Mouse (Mus musculus) kidney, embryonic 15.5 days (tissue): ENCODE measurements around the gene Clec3b. TPM values are rescaled to one million over a fixed set of nuclear protein-coding genes. Genes with fewer than 3 reads are reported as not detected.
A peak's percentile ranks its signal among the peaks of the same experiment; 100 is the strongest.

Source experiments
- ATAC-seq: fragments of 200-750 bp; cut with Nextera tagmentation; replicated peaks from 2 replicates; pipeline ENCODE4 v1.8.0; 2017; ENCODE audit warnings: moderate TSS enrichment; ENCODE audit not compliant: low FRiP score
- H3K27ac ChIP-seq: fragments of 300-500 bp; sonication (generic); 2 replicates; pipeline ENCODE4 v1.5.1; 2015; ENCODE audit warnings: mild to moderate bottlenecking, inconsistent platforms
- H3K27me3 ChIP-seq: fragments of 300-500 bp; sonication (generic); 2 replicates; pipeline ENCODE4 v1.6.1; 2015; ENCODE audit warnings: inconsistent platforms
- H3K36me3 ChIP-seq: fragments of 300-500 bp; sonication (generic); 2 replicates; pipeline ENCODE4 v1.6.1; 2015; ENCODE audit warnings: inconsistent platforms
- H3K4me1 ChIP-seq: fragments of 300-500 bp; sonication (generic); 2 replicates; pipeline ENCODE4 v1.6.1; 2015; ENCODE audit warnings: inconsistent platforms
- H3K4me2 ChIP-seq: fragments of 300-500 bp; sonication (generic); 2 replicates; pipeline ENCODE4 v1.6.1; 2015; ENCODE audit warnings: moderate library complexity, mild to moderate bottlenecking, inconsistent platforms
- H3K4me3 ChIP-seq: fragments of 300-500 bp; sonication (generic); replicated peaks from 2 replicates; pipeline ENCODE4 v1.5.1; 2015; ENCODE audit warnings: mild to moderate bottlenecking, inconsistent platforms
- H3K9ac ChIP-seq: fragments of 300-500 bp; sonication (generic); 2 replicates; pipeline ENCODE4 v1.6.1; 2015; ENCODE audit warnings: mild to moderate bottlenecking, inconsistent platforms
- H3K9me3 ChIP-seq: fragments of 300-500 bp; sonication (generic); replicated peaks from 2 replicates; pipeline ENCODE4 v1.6.1; 2016; ENCODE audit warnings: inconsistent platforms
- WGBS: fragments of 180-500 bp; shearing (Covaris S2); methylation state at CpG from one replicate; pipeline ENCODE4 v1.1.7; 2015; ENCODE audit warnings: mixed read lengths; 5-methylcytosine and 5-hydroxymethylcytosine counted together
- polyA plus RNA-seq: library from polyadenylated mRNA; unstranded; fragments of >200 nt; fragmentation: Nextera tagmentation; extraction: Ambion mirVana; gene quantifications from 2 replicates; pipeline ENCODE4 v1.2.1, GENCODE M21; 2015

Clec3b gene
- polyA plus RNA-seq, 1 experiment from 2014 or later: 1.6 TPM

DNA sequence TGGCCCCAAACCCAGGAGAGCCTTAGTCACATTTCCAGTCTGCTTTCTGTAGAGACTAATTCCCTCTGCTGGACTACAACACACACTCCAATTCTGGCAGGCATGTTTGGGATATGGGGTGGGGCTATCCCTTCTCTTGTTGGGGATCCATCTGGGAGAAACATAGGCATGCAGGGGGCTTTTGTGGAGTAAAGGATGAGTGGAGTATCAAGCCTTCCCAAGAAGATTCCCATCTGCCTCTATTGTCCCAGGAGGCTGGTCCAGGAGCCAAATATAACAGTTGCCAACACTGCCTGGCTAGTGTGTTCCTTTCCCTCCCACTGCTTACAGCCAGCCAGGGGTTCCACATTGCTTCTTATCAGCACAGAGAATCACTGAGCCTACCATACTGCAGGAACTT is 7.0 kb downstream of the Clec3b start:
- Histone ChIP-seq H3K4me3 (no peak overlapping the region), H3K27ac (no peak overlapping the region), H3K4me1 (peaks cover 9% of the 10 kb centered on the region; the same call in 1 of the 2 replicates), H3K36me3 (no peaks in the 10 kb centered on the region), H3K27me3 (no peaks in the 10 kb centered on the region), H3K9me3 (no peaks in the 10 kb centered on the region), H3K9ac (no peak overlapping the region), H3K4me2 (no peak overlapping the region)
- ATAC-seq: no peak

GRCm38 (mm10) chr9:123158125-123158836 is 7.5 kb downstream of the Clec3b start:
- Histone ChIP-seq H3K4me1 (peaks cover 9% of the 10 kb centered on the region; the same call in 1 of the 2 replicates), H3K36me3 (no peaks in the 10 kb centered on the region), H3K27me3 (no peaks in the 10 kb centered on the region), H3K4me2 (no peak overlapping the region), H3K9me3 (no peaks in the 10 kb centered on the region), H3K27ac (no peak overlapping the region), H3K9ac (no peak overlapping the region), H3K4me3 (no peak overlapping the region)
- 50% methylated on average over 8 of the region's 8 CpGs for WGBS
- ATAC-seq: no peak

GRCm38 (mm10) chr9:123159330-123159729 is 8.6 kb downstream of the Clec3b start:
- no peak; the same call in 1 of the 2 replicates for ATAC-seq
- Histone ChIP-seq H3K36me3 (no peaks in the 10 kb centered on the region), H3K9me3 (no peaks in the 10 kb centered on the region), H3K27ac (no peak overlapping the region), H3K27me3 (no peaks in the 10 kb centered on the region), H3K9ac (no peak overlapping the region), H3K4me3 (no peak overlapping the region), H3K4me2 (no peak overlapping the region), H3K4me1 (peaks cover 9% of the 10 kb centered on the region; the same call in 1 of the 2 replicates)
- WGBS: 61% methylated on average over 7 of the region's 7 CpGs

DNA sequence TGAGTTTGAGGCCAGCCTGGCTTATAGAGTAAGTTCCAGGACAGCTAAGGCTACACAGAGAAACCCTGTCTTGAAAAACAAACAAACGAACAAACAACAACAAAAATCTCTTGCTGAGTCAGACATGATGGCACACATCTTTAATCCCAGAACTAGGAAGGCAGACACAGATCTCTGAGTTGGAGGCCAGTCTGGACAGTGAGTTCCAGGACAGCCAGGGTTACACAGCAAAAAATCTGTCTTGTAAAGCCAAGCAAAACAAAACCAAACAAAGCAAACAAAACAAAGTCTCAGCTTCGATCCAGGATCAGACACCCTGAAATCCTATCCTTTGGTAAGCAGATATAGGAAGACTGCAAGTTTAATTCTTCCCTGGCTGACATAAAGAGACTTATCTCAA is 11.0 kb downstream of the Clec3b start:
- ATAC-seq: no peak
- WGBS: 47% methylated on average over 2 of the region's 2 CpGs
- Histone ChIP-seq H3K4me3 (no peak overlapping the region), H3K4me2 (no peak overlapping the region), H3K9ac (no peak overlapping the region), H3K4me1 (peaks cover 6% of the 10 kb centered on the region; the same call in 1 of the 2 replicates), H3K36me3 (no peaks in the 10 kb centered on the region), H3K9me3 (no peaks in the 10 kb centered on the region), H3K27me3 (no peaks in the 10 kb centered on the region), H3K27ac (no peak overlapping the region)

GRCm38 (mm10) chr9:123162985-123163694 is 12.4 kb downstream of the Clec3b start:
- Histone ChIP-seq H3K36me3 (no peaks in the 10 kb centered on the region), H3K27me3 (no peaks in the 10 kb centered on the region), H3K27ac (no peak overlapping the region), H3K9ac (no peak overlapping the region), H3K4me3 (no peak overlapping the region), H3K4me1 (0 out of 2 replicates have a peak, but pooled peaks cover 5% of the 10 kb centered on the region), H3K4me2 (no peak overlapping the region), H3K9me3 (no peaks in the 10 kb centered on the region)
- 80% methylated on average over 4 of the region's 4 CpGs for WGBS
- ATAC-seq: no peak

DNA sequence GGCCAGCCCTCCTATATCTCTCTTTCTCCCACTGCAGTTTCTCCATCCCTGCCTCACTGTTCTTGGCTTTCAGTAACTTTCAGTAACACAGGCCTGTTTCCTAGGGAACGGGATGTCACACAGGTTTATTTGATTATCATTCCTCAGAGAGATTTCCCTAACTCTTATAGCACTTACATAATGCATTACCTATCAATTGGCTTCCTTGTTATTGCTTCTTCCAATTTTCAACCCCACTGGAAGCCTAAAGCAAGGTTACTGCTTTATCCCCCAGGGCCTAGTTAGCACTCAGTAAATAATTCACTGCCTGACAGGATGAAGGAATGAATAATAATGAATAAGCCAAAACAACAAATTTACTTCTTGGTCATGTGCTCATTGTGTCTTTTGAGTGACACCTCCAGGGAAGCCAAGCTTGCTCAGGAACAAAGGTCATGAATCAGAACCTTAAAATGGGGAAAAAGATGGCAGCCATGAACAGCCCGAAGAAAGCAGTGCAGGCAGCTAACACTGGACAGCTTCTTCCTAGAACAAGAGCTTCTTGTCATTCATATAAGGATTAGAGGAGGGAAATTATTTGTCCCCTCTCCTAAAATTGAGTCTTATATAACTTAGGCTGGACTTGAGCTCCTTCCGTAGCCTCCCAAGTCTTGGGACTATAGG is 15.2 kb downstream of the Clec3b start:
- Histone ChIP-seq H3K27ac (no peak overlapping the region), H3K9me3 (no peaks in the 10 kb centered on the region), H3K4me1 (0 out of 2 replicates have a peak, but pooled peaks cover 5% of the 10 kb centered on the region), H3K36me3 (no peaks in the 10 kb centered on the region), H3K27me3 (no peaks in the 10 kb centered on the region), H3K4me3 (no peak overlapping the region), H3K9ac (no peak overlapping the region), H3K4me2 (no peak overlapping the region)
- ATAC-seq: no peak
- 75% methylated on average over 3 of the region's 3 CpGs for WGBS

GRCm38 (mm10) chr9:123173760-123174159 is 23.0 kb downstream of the Clec3b start:
- ATAC-seq: no peak
- Histone ChIP-seq H3K36me3 (0 out of 2 replicates have a peak, but pooled peaks cover 4% of the 10 kb centered on the region), H3K9ac (no peak overlapping the region), H3K4me2 (no peak overlapping the region), H3K4me1 (no peaks in the 10 kb centered on the region), H3K9me3 (no peaks in the 10 kb centered on the region), H3K27me3 (no peaks in the 10 kb centered on the region), H3K27ac (no peak overlapping the region), H3K4me3 (no peak overlapping the region)
- WGBS: 93% methylated on average over 6 of the region's 6 CpGs

DNA sequence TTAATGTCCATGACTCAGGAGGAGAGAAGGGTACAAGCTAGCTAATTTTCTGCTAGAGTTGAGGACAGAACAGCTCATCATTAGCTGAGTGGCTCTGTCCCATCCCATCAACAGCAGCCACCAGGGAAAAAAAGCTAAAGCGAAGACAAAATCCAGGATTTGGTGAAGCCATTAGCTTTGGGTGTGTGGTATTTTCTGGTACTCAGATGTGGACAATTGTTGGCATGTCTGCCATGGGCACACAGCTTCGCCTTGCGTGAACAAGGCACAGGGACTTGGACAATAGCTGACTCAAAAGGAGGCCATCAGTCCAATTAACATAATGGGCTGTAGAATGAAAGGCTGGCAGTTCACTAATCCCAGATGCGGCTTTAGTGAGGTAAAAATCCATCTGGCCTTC is 23.6 kb downstream of the Clec3b start:
- Histone ChIP-seq H3K4me2 (no peak overlapping the region), H3K36me3 (0 out of 2 replicates have a peak, but pooled peaks cover 4% of the 10 kb centered on the region), H3K4me1 (no peaks in the 10 kb centered on the region), H3K9me3 (no peaks in the 10 kb centered on the region), H3K27ac (no peak overlapping the region), H3K4me3 (no peak overlapping the region), H3K9ac (no peak overlapping the region), H3K27me3 (no peaks in the 10 kb centered on the region)
- 88% methylated on average over 4 of the region's 4 CpGs for WGBS
- ATAC-seq: no peak

GRCm38 (mm10) chr9:123177380-123178048 is 26.8 kb downstream of the Clec3b start:
- H3K27ac ChIP-seq: no peak overlapping the region
- 86% methylated on average over 9 of the region's 9 CpGs for WGBS
- no peaks in the 10 kb centered on the region for H3K27me3 ChIP-seq
- ATAC-seq: no peak
- H3K9ac ChIP-seq: no peak overlapping the region
- H3K4me3 ChIP-seq: no peak overlapping the region
- H3K36me3 ChIP-seq: 0 out of 2 replicates have a peak, but pooled peaks cover 4% of the 10 kb centered on the region
- no peak overlapping the region for H3K4me2 ChIP-seq
- no peaks in the 10 kb centered on the region for H3K4me1 ChIP-seq
- no peaks in the 10 kb centered on the region for H3K9me3 ChIP-seq

DNA sequence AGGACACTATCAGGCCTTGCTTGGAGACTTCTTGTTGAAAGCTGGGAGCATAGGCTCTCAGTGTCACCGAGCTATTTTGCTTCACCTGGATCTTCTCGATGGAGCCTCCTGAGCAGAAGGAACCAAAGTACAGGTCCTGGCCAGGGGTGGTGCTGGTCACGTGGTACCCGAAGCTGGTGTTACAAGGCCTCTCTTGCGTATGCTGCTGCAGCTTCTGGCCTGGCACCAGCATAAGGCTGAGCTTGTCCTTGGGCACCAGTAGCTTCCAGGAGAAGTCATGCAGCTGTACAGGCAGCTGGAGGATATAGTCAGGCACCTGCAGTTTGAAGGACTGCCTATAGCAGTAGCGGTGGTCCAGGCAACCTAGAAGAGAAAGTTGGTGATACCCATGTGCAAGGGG is 29.3 kb downstream of the Clec3b start:
- H3K9ac ChIP-seq: no peak overlapping the region
- no peak overlapping the region for H3K4me2 ChIP-seq
- H3K27ac ChIP-seq: no peak overlapping the region
- H3K4me3 ChIP-seq: no peak overlapping the region
- H3K27me3 ChIP-seq: no peaks in the 10 kb centered on the region
- no peaks in the 10 kb centered on the region for H3K9me3 ChIP-seq
- H3K4me1 ChIP-seq: no peaks in the 10 kb centered on the region
- WGBS: 85% methylated on average over 6 of the region's 6 CpGs
- ATAC-seq: no peak
- H3K36me3 ChIP-seq: no peaks in the 10 kb centered on the region

- Histone ChIP-seq H3K27ac (no peak overlapping the region), H3K36me3 (no peaks in the 10 kb centered on the region)
- peak; percentile 49; the same call in 1 of the 2 replicates for ATAC-seq
Observed at GRCm38 (mm10) chr9:123183226-123183625, 32.5 kb downstream of the Clec3b start.

More at GRCm38 (mm10) chr9:123183226-123183625, 32.5 kb downstream of the Clec3b start:
- Histone ChIP-seq H3K4me3 (no peak overlapping the region), H3K9me3 (no peaks in the 10 kb centered on the region), H3K9ac (no peak overlapping the region), H3K4me2 (no peak overlapping the region), H3K27me3 (no peaks in the 10 kb centered on the region), H3K4me1 (0 out of 2 replicates have a peak, but pooled peaks cover 3% of the 10 kb centered on the region)
- WGBS: 75% methylated on average over 8 of the region's 8 CpGs
